Mouse (Mus musculus): ENCODE measurements around the gene Grm2.

GRCm38 (mm10) chr9:106610727-106611126 is 45.2 kb downstream of the Grm2 start:
- no peak for TF ChIP-seq CHD2 (IDR thresholded peaks at IDR 0.05; ENCODE audit: low read depth, low read length)
- no peak for TF ChIP-seq HCFC1 (IDR thresholded peaks at IDR 0.05; ENCODE audit: borderline replicate concordance, insufficient read depth, low read length)
- TF ChIP-seq MAFK (IDR thresholded peaks at IDR 0.05; ENCODE audit: insufficient read depth, low read depth, low read length), result no peak
- TF ChIP-seq ZNF384 (IDR thresholded peaks at IDR 0.05; ENCODE audit: low read depth, low read length), result no peak
- no peak for TF ChIP-seq ZC3H11A (IDR thresholded peaks at IDR 0.05; ENCODE audit: borderline replicate concordance, low read depth, low read length)
